Mouse (Mus musculus) left cerebral cortex, adult 9 months (tissue): ENCODE data around the gene Gm10720.
"Not testable (repeated sequence)": the region's sequence is repeated elsewhere in the genome, so short reads cannot be mapped to it uniquely, and the experiment has no call there.

Experiments used
- DNase-seq, 2 experiments: peaks; one replicate each; pipeline ENCODE4 v3.0.0; 2022; ENCODE audit warnings: low spot score in 2 of 2

The Gm10720 gene

DNA sequence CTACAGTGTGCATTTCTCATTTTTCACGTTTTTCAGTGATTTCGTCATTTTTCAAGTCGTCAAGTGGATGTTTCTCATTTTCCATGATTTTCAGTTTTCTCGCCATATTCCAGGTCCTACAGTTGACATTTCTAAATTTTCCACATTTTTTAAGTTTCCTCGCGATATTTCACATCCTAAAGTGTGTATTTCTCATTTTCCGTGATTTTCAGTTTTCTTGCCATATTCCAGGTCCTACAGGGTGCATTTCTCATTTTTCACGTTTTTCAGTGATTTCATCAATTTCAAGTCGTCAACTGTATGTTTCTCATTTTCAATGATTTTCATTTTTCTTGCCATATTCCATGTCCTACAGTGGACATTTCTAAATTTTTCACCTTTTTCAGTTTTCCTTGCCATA lies at the start of gene Gm10720:
TSS of gene Gm10720 (plus strand) at position 301 of the 400 bp plus-strand sequence.
- DNase-seq, result not testable (repeated sequence)

- DNase-seq, result peak in 1 of 2 experiments; percentile 10
Observed at GRCm38 (mm10) chr9:3000445-3000972, 14.9 kb upstream of the Gm10720 start, which contains the start of gene Gm10722. Gm10722 (plus strand) TSS chr9:3000922.

DNA sequence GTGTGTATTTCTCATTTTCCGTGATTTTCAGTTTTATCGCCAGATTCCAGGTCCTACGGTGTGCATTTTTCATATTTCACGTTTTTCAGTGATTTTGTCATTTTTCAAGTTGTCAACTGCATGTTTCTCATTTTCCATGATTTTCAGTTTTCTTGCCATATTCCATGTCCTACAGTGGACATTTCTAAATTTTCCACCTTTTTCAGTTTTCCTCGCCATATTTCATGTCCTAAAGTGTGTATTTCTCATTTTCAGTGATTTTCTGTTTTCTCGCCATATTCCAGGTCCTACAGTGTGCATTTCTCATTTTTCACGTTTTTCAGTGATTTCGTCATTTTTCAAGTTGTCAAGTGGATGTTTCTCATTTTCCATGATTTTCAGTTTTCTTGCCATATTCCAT lies 14.4 kb upstream of the Gm10720 start:
- DNase-seq, result peak; percentile 9 to 17

DNA sequence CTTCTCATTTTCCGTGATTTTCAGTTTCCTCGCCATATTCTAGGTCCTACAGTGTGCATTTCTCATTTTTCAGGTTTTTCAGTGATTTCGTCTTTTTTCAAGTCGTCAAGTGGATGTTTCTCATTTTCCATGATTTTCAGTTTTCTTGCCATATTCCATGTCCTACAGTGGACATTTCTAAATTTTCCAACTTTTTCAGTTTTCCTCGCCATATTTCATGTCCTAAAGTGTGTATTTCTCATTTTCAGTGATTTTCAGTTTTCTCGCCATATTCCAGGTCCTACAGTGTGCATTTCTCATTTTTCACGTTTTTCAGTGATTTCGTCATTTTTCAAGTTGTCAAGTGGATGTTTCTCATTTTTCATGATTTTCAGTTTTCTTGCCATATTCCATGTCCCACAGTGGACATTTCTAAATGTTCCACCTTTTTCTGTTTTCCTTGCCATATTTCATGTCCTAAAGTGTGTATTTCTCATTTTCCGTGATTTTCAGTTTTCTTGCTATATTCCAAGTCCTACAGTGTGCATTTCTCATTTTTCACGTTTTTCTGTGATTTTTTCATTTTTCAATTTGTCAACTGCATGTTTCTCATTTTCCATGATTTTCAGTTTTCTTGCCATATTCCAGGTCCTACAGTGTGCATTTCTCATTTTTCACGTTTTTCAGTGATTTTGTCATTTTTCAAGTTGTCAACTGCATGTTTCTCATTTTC lies 13.3 kb upstream of the Gm10720 start:
- DNase-seq, result peak; percentile 99 to 100

DNA sequence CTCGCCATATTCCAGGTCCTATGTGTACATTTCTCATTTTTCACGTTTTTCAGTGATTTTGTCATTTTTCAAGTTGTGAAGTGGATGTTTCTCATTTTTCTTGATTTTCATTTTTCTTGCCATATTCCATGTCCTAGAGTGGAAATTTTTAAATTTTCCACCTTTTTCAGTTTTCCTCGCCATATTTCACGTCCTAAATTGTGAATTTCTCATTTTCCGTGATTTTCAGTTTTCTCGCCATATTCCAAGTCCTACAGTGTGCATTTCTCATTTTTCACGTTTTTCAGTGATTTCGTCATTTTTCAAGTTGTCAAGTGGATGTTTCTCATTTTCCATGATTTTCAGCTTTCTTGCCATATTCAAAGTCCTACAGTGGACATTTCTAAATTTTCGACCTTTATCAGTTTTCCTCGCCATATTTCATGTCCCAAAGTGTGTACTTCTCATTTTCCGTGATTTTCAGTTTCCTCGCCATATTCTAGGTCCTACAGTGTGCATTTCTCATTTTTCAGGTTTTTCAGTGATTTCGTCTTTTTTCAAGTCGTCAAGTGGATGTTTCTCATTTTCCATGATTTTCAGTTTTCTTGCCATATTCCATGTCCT lies 12.6 kb upstream of the Gm10720 start, which contains the start of gene Gm11168:
TSS of gene Gm11168 (plus strand) at position 553 of the 603 bp plus-strand sequence.
- DNase-seq, result not testable (repeated sequence)

DNA sequence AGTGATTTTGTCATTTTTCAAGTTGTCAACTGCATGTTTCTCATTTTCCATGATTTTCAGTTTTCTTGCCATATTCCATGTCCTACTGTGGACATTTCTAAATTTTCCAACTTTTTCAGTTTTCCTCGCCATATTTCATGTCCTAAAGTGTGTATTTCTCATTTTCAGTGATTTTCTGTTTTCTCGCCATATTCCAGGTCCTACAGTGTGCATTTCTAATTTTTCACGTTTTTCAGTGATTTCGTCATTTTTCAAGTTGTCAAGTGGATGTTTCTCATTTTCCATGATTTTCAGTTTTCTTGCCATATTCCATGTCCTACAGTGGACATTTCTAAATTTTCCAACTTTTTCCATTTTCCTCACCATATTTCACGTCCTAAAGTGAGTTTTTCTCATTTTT lies 9.3 kb upstream of the Gm10720 start:
- DNase-seq, result not testable (repeated sequence)

- peak; percentile 96 to 100 for DNase-seq
Observed at GRCm38 (mm10) chr9:3006636-3007035, 8.8 kb upstream of the Gm10720 start.

DNA sequence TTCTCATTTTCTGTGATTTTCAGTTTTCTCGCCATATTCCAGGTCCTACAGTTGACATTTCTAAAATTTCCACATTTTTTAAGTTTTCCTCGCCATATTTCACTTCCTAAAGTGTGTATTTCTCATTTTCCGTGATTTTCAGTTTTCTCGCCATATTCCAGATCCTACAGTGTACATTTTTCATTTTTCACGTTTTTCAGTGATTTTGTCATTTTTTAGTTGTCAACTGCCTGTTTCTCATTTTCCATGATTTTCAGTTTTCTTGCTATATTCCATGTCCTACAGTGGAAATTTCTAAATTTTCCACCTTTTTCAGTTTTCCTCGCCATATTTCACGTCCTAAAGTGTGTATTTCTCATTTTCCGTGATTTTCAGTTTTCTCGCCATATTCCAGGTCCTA lies 8.2 kb upstream of the Gm10720 start:
- not testable (repeated sequence) for DNase-seq

DNA sequence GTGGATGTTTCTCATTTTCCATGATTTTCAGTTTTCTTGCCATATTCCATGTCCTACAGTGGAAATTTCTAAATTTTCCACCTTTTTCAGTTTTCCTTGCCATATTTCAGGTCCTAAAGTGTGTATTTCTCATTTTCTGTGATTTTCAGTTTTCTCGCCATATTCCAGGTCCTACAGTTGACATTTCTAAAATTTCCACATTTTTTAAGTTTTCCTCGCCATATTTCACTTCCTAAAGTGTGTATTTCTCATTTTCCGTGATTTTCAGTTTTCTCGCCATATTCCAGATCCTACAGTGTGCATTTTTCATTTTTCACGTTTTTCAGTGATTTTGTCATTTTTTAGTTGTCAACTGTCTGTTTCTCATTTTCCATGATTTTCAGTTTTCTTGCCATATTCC lies 6.1 kb upstream of the Gm10720 start:
- DNase-seq, result not testable (repeated sequence)

DNA sequence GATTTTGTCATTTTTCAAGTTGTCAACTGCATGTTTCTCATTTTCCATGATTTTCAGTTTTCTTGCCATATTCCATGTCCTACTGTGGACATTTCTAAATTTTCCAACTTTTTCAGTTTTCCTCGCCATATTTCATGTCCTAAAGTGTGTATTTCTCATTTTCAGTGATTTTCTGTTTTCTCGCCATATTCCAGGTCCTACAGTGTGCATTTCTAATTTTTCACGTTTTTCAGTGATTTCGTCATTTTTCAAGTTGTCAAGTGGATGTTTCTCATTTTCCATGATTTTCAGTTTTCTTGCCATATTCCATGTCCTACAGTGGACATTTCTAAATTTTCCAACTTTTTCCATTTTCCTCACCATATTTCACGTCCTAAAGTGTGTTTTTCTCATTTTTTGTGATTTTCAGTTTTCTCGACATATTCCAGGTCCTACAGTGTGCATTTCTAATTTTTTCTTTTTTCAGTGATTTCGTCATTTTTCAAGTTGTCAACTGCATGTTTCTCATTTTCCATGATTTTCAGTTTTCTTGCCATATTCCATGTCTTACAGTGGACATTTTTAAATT lies 3.3 kb upstream of the Gm10720 start:
- not testable (repeated sequence) for DNase-seq

GRCm38 (mm10) chr9:3012733-3013279 lies 2.6 kb upstream of the Gm10720 start, which contains the start of gene Gm10721:
Gm10721 (plus strand) TSS chr9:3013140.
- DNase-seq, result not testable (repeated sequence)

- DNase-seq, result not testable (repeated sequence)
Observed at GRCm38 (mm10) chr9:3015896-3016295, 442 bp downstream of the Gm10720 start.

DNA sequence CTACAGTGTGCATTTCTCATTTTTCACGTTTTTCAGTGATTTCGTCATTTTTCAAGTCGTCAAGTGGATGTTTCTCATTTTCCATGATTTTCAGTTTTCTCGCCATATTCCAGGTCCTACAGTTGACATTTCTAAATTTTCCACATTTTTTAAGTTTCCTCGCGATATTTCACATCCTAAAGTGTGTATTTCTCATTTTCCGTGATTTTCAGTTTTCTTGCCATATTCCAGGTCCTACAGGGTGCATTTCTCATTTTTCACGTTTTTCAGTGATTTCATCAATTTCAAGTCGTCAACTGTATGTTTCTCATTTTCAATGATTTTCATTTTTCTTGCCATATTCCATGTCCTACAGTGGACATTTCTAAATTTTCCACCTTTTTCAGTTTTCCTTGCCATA lies 1.7 kb downstream of the Gm10720 start, which contains the start of gene Gm10719:
TSS of gene Gm10719 (plus strand) at position 301 of the 400 bp plus-strand sequence.
- DNase-seq, result not testable (repeated sequence)

DNA sequence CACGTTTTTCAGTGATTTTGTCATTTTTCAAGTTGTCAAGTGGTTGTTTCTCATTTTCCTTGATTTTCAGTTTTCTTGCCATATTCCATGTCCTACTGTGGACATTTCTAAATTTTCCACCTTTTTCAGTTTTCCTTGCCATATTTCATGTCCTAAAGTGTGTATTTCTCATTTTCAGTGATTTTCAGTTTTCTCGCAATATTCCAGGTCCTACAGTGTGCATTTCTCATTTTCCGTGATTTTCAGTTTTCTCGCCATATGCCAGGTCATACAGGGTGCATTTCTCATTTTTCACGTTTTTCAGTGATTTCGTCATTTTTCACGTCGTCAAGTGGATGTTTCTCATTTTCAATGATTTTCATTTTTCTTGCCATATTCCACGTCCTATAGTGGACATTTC lies 3.5 kb downstream of the Gm10720 start:
- DNase-seq, result not testable (repeated sequence)

- DNase-seq, result peak; percentile 10 to 54
Observed at GRCm38 (mm10) chr9:3019835-3020727, 4.6 kb downstream of the Gm10720 start.

GRCm38 (mm10) chr9:3022316-3023008 lies 7.0 kb downstream of the Gm10720 start:
- DNase-seq, result peak; percentile 59 to 90

DNA sequence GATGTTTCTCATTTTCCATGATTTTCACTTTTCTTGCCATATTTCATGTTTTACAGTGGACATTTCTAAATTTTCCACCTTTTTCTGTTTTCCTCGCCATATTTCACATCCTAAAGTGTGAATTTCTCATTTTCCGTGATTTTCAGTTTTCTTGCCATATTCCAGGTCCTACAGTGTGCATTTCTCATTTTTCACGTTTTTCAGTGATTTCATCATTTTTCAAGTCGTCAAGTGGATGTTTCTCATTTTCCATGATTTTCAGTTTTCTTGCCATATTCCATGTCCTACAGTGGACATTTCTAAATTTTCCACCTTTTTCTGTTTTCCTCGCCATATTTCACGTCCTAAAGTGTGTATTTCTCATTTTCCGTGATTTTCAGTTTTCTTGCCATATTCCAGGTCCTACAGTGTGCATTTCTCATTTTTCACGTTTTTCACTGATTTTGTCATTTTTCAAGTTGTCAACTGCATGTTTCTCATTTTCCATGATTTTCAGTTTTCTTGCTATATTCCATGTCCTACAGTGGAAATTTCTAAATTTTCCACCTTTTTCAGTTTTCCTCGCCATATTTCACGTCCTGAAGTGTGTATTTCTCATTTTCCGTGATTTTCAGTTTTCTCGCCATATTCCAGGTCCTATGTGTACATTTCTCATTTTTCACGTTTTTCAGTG lies 8.0 kb downstream of the Gm10720 start, which contains the start of gene Gm10718:
TSS of gene Gm10718 (plus strand) at position 236 of the 673 bp plus-strand sequence.
- peak; percentile 45 to 72 for DNase-seq

GRCm38 (mm10) chr9:3023985-3024648 lies 8.7 kb downstream of the Gm10720 start:
- peak; percentile 98 to 100 for DNase-seq

DNA sequence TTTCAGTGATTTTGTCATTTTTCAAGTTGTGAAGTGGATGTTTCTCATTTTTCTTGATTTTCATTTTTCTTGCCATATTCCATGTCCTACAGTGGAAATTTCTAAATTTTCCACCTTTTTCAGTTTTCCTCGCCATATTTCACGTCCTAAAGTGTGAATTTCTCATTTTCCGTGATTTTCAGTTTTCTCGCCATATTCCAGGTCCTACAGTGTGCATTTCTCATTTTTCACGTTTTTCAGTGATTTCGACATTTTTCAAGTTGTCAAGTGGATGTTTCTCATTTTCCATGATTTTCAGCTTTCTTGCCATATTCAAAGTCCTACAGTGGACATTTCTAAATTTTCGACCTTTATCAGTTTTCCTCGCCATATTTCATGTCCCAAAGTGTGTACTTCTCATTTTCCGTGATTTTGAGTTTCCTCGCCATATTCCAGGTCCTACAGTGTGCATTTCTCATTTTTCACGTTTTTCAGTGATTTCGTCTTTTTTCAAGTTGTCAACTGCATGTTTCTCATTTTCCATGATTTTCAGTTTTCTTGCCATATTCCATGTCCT lies 9.5 kb downstream of the Gm10720 start, which contains the start of gene Gm10717:
TSS of gene Gm10717 (plus strand) at position 506 of the 556 bp plus-strand sequence.
- DNase-seq, result peak in 1 of 2 experiments; percentile 60
